Mouse (Mus musculus) hindbrain, embryonic 13.5 days (tissue): ENCODE results near the gene Ckb. TPM values are rescaled to one million over a fixed set of nuclear protein-coding genes. Genes with fewer than 3 reads are reported as not detected.

Source experiments
- ATAC-seq: fragments of 200-750 bp; cut with Nextera tagmentation; 2 replicates; pipeline ENCODE4 v1.8.0; 2017; ENCODE audit warnings: moderate TSS enrichment; ENCODE audit not compliant: low FRiP score
- H3K27ac ChIP-seq: fragments of 300-500 bp; sonication (generic); 2 replicates; pipeline ENCODE4 v1.5.1; 2015; ENCODE audit warnings: inconsistent platforms, mild to moderate bottlenecking, moderate library complexity
- H3K27me3 ChIP-seq: fragments of 300-500 bp; sonication (generic); 2 replicates; pipeline ENCODE4 v1.6.1; 2015; ENCODE audit warnings: mild to moderate bottlenecking, inconsistent platforms
- H3K36me3 ChIP-seq: fragments of 300-500 bp; sonication (generic); 2 replicates; pipeline ENCODE4 v1.6.1; 2015; ENCODE audit warnings: mild to moderate bottlenecking, inconsistent platforms
- H3K4me1 ChIP-seq: fragments of 300-500 bp; sonication (generic); replicated peaks from 2 replicates; pipeline ENCODE4 v1.6.1; 2015; ENCODE audit warnings: inconsistent platforms
- H3K4me2 ChIP-seq: fragments of 300-500 bp; sonication (generic); 2 replicates; pipeline ENCODE4 v1.6.1; 2015; ENCODE audit warnings: inconsistent platforms, mild to moderate bottlenecking, moderate library complexity
- H3K4me3 ChIP-seq: fragments of 300-500 bp; sonication (generic); 2 replicates; pipeline ENCODE4 v1.5.1; 2015; ENCODE audit warnings: mild to moderate bottlenecking, inconsistent platforms
- H3K9ac ChIP-seq: fragments of 300-500 bp; sonication (generic); 2 replicates; pipeline ENCODE4 v1.6.1; 2015; ENCODE audit warnings: mild to moderate bottlenecking, inconsistent platforms
- H3K9me3 ChIP-seq: fragments of 300-500 bp; sonication (generic); 2 replicates; pipeline ENCODE4 v1.6.1; 2016; ENCODE audit warnings: inconsistent platforms
- WGBS: fragments of 180-500 bp; shearing (Covaris S2); methylation state at CpG from one replicate; pipeline ENCODE4 v1.1.7; 2015; 5-methylcytosine and 5-hydroxymethylcytosine counted together
- polyA plus RNA-seq: library from polyadenylated mRNA; unstranded; fragments of >200 nt; fragmentation: Nextera tagmentation; extraction: Ambion mirVana; gene quantifications from 2 replicates; pipeline ENCODE4 v1.2.1, GENCODE M21; 2015

The Ckb gene
- polyA plus RNA-seq, 1 experiment from 2014 or later, result 1,703 TPM

DNA sequence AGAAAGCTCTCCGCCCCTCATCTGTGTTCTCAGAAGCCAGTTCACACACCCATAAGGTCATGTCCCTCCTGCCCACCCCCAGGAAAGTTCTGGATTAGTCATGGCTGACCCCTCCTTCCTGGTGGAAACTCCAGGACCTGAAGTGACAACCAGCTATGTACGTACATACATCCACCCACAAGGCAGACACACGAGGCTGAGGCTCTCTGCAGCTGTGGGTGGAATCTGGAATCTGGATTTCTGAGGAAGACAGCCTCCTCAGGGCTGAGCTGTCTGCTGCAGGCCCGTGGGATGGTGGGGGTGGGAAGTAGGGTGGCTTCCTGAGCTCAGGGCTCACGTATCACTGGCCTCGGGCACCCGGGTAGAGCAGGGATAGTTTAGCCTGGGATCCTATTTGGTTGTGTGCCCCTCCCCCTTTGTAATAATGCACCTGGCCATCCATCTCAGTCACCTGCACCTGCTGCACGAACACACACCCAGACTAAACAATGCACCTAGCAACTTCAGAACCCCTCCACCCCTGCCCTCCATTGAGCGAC, 28.9 kb upstream of the Ckb start:
- no peak overlapping the region for H3K27ac ChIP-seq
- peak overlapping the region; percentile 10; the same call in 1 of the 2 replicates for H3K9ac ChIP-seq
- H3K36me3 ChIP-seq, result peaks cover 2% of the 10 kb centered on the region; the same call in 1 of the 2 replicates
- H3K4me2 ChIP-seq, result no peak overlapping the region
- no peaks in the 10 kb centered on the region for H3K27me3 ChIP-seq
- H3K4me1 ChIP-seq, result peaks cover 17% of the 10 kb centered on the region
- no peaks in the 10 kb centered on the region for H3K9me3 ChIP-seq
- H3K4me3 ChIP-seq, result no peak overlapping the region
- 72% methylated on average over 9 of the region's 9 CpGs for WGBS
- no peak for ATAC-seq

DNA sequence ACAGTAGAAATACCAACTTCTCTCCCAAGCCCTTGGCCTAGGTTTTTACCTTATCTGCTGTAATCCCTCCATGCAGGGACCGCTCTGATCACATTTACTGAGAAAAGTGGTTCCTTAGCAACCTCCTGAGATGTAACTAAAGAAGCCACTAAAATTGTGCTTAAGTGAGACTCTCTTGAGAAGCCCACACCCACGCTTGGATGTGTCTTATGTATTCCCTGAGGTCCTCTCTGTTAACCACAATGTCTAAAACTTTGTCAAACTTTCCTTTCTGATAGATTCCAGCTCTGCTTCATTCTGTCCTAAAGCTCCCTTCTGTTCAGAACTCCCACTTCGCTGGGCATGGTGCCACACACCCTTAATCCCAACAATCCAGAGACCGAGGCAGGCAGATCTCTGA, 27.4 kb upstream of the Ckb start:
- Histone ChIP-seq H3K4me3 (no peak overlapping the region), H3K36me3 (no peaks in the 10 kb centered on the region), H3K4me2 (no peak overlapping the region), H3K27ac (no peak overlapping the region), H3K9me3 (no peaks in the 10 kb centered on the region), H3K9ac (no peak overlapping the region), H3K27me3 (no peaks in the 10 kb centered on the region), H3K4me1 (peaks cover 24% of the 10 kb centered on the region)
- WGBS, result 89% methylated on average over 4 of the region's 4 CpGs
- no peak for ATAC-seq

DNA sequence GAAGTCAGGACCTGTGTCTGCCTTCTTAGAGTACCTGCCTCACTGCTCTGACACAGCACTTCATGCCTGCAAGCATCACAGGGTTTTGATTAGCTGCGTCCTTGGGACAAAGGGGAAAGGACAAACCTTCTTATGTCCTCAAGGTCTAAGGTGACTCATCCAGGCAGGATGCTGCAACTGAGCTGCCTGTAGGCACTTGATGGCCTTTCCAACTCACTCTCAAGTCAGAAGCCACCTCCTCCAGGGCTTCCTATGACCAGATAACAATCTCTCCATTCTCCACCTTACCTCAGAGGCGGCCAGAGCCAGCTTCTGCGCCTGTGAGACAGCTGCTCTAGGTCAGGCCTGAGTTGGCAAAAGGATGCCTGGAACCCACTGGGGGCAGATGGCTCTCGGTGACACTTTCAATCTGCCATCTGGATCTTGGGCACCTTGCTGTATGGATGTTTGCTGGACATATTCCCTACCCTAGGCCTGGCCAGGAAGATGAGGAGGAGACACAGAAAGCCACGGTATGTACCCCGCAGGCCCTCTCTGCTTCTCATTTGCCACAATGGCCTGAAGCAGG, 26.3 kb upstream of the Ckb start:
- 58% methylated on average over 6 of the region's 6 CpGs for WGBS
- Histone ChIP-seq H3K9me3 (no peaks in the 10 kb centered on the region), H3K27me3 (no peaks in the 10 kb centered on the region), H3K4me1 (peaks cover 32% of the 10 kb centered on the region), H3K4me2 (no peak overlapping the region), H3K4me3 (no peak overlapping the region), H3K27ac (no peak overlapping the region; the same call in 1 of the 2 replicates), H3K36me3 (no peaks in the 10 kb centered on the region), H3K9ac (peak overlapping the region; percentile 53; the same call in 1 of the 2 replicates)
- ATAC-seq, result no peak

DNA sequence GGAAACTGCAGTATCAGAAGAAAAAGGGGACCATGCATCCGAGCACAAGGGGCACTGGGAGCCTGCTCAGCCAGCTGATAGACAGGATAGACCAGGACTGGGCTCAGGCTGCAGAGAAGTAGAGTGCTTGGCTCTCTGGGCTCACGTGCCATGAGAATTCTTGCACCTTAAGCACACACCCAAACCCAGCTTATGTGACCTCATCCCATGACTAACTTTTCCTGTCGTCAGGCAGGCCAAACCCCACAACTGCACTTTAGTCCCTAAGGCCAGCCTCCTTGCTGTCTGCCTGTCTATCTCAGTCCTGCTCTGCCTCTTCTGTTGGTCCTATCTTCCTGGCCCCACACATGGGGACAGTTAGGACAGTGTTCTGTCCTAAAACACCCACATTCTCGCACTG, 25.6 kb upstream of the Ckb start:
- ATAC-seq, result no peak
- H3K9ac ChIP-seq, result no peak overlapping the region

DNA sequence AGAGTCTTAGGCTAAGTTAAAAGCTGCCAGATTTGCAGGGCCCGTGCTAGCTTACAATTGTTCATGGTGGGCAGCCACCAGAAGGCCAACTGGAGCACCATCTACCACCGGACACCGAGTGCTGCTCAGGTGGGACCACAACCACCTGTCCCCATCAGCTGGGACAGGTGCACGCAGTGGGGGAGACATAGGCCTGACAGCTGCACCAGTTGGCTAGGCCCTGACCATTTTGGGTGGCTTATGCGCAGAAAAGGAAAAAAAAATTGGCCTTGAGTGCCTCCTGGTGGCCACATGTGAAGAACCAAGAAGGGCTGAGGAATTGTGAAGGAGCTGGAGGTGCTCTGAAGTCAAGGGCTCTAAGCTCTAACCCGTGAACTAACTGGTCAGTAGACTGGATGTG, 24.1 kb upstream of the Ckb start:
- 19% methylated on average over 6 of the region's 6 CpGs for WGBS
- Histone ChIP-seq H3K4me3 (no peak overlapping the region), H3K4me1 (peaks cover 54% of the 10 kb centered on the region), H3K9ac (peak overlapping the region; percentile 60; the same call in 1 of the 2 replicates), H3K27me3 (no peaks in the 10 kb centered on the region), H3K36me3 (no peaks in the 10 kb centered on the region), H3K9me3 (no peaks in the 10 kb centered on the region), H3K27ac (peak overlapping the region; percentile 93), H3K4me2 (no peak overlapping the region)
- ATAC-seq, result no peak

More for the DNA sequence above, 25.6 kb upstream of the Ckb start:
- no peak overlapping the region for H3K27ac ChIP-seq
- no peak overlapping the region for H3K4me3 ChIP-seq
- H3K9me3 ChIP-seq, result no peaks in the 10 kb centered on the region
- 62% methylated on average over 4 of the region's 4 CpGs for WGBS
- no peaks in the 10 kb centered on the region for H3K36me3 ChIP-seq
- no peak overlapping the region for H3K4me2 ChIP-seq
- H3K27me3 ChIP-seq, result no peaks in the 10 kb centered on the region
- peaks cover 40% of the 10 kb centered on the region for H3K4me1 ChIP-seq

DNA sequence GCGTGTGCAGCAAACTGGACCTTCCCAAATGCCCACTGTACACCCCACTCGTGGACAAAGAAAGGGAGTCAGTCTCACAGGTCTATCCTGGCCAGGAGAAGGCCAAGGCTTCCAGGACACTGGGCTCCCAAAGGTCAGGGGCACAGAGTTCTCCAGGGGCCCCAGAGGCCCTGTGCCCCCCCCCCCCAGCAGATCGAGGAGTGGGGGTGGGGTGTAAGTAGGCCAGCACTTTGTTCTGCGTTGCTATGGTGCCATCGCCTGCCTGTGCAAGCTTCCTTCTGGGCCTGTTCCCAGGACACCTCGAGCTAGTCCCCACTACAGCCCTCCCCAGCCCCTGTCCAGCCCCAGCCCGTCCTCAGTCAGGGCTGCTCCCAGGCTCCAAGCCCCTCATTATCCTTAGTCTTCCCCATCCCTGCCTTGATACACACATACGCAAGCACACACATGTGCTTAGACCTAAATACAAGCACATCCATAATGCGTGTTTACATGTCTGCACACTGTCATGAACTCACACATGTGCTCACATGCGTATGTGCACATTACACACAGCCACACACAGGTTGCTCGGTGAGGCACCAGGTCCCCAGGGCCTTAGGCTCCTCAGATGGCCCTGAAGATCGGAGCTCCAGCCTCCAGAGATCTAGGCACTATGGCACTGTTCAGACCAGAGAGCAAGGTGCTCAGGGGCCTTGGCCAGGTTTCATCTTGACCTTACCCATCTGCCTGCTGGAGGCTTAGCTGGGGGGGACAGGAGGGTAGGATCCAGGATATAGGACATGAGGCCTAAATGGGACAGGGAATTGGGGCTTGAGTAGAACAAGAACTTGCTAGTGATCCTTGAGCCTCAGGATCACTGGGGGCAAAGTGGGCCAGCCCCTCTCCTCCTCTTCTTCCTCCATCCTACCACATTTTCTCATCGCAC, 23.0 kb upstream of the Ckb start:
- ATAC-seq, result peak; percentile 55
- H3K4me1 ChIP-seq, result peaks cover 64% of the 10 kb centered on the region
- H3K27ac ChIP-seq, result peak overlapping the region; percentile 93
- H3K9me3 ChIP-seq, result no peaks in the 10 kb centered on the region
- H3K9ac ChIP-seq, result peak overlapping the region; percentile 60; the same call in 1 of the 2 replicates
- H3K27me3 ChIP-seq, result no peaks in the 10 kb centered on the region
- peak overlapping the region; percentile 31 for H3K4me2 ChIP-seq
- no peaks in the 10 kb centered on the region for H3K36me3 ChIP-seq
- H3K4me3 ChIP-seq, result no peak overlapping the region
- 23% methylated on average over 13 of the region's 13 CpGs for WGBS

DNA sequence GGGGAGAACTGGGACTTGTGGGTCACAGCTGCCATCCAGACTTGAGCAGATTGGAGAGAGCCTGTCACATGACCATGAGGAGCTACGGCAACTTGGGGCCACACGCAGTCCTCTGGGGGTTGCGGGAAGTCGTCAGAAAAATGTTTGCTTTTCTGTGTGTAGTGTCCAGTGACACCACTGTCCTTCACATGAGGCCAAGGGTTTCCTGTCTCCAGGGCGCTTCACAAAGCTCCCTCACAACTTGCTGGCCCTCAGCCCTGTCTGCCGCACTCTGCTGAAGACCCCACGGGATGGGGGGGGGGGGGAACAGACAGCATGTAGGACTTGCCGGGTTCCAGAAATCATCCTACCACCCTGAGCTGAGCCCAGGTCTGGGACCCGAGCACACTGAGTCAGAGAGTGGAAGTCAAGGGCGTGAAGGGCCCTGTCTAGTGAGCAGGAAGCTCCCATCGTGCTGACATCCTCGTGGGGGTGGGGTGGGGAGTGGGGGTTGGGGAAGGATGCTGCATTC, 22.2 kb upstream of the Ckb start:
- Histone ChIP-seq H3K9ac (peak overlapping the region; percentile 60), H3K27me3 (no peaks in the 10 kb centered on the region), H3K27ac (peak overlapping the region; percentile 93), H3K36me3 (no peaks in the 10 kb centered on the region), H3K4me3 (no peak overlapping the region), H3K9me3 (no peaks in the 10 kb centered on the region), H3K4me2 (peak overlapping the region; percentile 31), H3K4me1 (peaks cover 71% of the 10 kb centered on the region)
- peak; percentile 38 for ATAC-seq
- WGBS, result 3% methylated on average over 12 of the region's 12 CpGs

DNA sequence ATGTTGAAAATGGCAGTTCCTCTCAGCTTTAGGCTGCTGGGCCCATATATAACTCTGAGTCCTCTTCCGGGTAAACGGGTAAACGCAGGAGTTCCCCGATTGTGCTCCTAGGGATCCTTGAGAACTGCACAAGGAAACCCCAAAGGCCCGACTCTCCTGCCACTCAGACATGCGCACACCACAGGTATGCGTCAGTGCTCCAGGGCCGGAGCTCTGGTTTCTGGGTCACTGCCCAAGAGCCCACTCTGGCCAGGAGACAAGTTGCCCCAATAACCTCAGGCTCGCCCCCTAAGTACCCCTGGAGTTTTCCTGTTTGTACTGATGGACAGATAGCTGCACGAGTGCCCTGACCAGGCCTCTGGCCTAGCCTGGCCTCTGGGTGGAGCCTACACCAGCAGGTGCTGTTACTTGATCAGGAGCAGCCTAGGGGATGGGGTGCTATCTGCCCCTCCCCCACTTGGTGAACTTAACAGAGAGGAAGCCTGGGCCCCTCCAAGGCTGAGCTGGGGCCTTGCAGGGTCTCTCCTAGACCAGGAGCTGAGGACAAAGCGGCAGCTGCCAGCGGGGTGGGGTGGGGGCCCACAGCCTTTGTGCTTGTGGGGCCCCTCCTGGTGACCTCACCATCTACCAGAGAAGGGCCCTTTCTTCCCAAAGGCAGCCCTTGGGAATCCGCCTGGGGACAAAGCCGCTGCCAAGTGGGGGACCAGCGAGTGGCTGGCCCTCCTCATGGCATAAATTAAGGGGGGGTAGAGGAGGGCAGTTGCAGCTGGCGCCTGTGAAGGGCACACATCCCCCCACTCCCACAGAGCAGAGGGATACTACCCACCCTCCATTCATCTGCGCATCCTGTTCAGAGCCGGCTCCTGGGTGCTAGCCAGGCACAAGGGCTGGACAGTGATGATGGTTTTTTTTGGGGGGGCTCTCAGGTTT, 21.5 kb upstream of the Ckb start:
- 5% methylated on average over 18 of the region's 18 CpGs for WGBS
- Histone ChIP-seq H3K27ac (peak overlapping the region; percentile 93), H3K4me3 (no peak overlapping the region), H3K9ac (peak overlapping the region; percentile 60), H3K9me3 (no peaks in the 10 kb centered on the region), H3K4me1 (peaks cover 69% of the 10 kb centered on the region), H3K36me3 (no peaks in the 10 kb centered on the region), H3K4me2 (peak overlapping the region; percentile 31), H3K27me3 (no peaks in the 10 kb centered on the region)
- peak; percentile 84 for ATAC-seq

DNA sequence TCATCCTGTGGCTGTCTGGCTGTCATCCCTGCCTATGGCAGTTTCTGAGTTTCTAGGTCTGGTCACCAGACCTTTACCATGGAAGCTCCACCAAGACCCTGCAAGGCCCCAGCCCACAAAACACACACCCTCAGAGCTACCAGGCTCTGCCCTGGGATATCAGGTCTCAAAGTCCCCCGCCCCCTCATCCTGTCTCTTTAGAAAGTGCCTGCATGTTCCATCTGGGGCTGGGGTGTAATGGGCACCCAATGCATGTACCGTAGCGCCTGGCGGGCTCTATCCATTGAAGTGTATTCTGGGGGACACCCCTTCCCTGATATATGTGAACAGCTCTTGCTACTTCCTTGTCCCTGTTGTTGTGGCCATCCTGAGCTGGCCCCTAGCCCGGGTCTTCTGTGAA, 20.8 kb upstream of the Ckb start:
- peak overlapping the region; percentile 60; the same call in 1 of the 2 replicates for H3K9ac ChIP-seq
- ATAC-seq, result no peak
- H3K4me2 ChIP-seq, result no peak overlapping the region

DNA sequence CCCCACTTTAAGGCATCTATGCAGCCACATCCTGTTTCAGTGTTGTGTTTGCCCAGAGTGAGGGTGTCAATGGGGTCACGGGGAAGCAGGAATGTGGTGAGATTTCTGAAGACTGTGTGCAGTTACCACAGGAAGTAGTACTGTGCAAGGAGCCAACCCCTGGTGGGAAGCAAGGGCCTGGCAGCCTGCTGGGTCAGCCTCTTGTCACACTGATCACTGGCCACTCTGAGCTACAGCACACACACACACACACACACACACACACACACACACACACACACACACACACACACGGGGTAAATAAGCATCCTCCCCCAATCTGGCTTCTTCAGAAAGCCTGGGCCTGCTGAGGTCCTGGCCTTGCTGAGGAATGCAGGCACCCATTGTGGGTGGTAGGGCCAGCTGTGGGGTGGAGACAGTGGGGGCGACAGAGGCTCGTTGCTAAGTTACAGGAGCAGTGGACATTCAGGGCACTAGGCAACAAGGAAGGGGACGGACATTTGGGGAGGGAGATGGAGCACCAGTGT, 19.3 kb upstream of the Ckb start:
- 0 out of 2 replicates have a peak, but pooled peaks have one; percentile 18 for ATAC-seq
- Histone ChIP-seq H3K36me3 (no peaks in the 10 kb centered on the region), H3K4me3 (no peak overlapping the region), H3K27ac (peak overlapping the region; percentile 93), H3K4me1 (peaks cover 87% of the 10 kb centered on the region), H3K4me2 (no peak overlapping the region), H3K9me3 (no peaks in the 10 kb centered on the region), H3K27me3 (no peaks in the 10 kb centered on the region), H3K9ac (0 out of 2 replicates have a peak overlapping the region, but pooled peaks have one; percentile 24)
- 0% methylated on average over 4 of the region's 5 CpGs for WGBS

More for the DNA sequence above, 20.8 kb upstream of the Ckb start:
- Histone ChIP-seq H3K36me3 (no peaks in the 10 kb centered on the region), H3K4me3 (no peak overlapping the region), H3K27me3 (no peaks in the 10 kb centered on the region), H3K4me1 (peaks cover 73% of the 10 kb centered on the region), H3K27ac (peak overlapping the region; percentile 93), H3K9me3 (no peaks in the 10 kb centered on the region)
- 64% methylated on average over 5 of the region's 5 CpGs for WGBS

DNA sequence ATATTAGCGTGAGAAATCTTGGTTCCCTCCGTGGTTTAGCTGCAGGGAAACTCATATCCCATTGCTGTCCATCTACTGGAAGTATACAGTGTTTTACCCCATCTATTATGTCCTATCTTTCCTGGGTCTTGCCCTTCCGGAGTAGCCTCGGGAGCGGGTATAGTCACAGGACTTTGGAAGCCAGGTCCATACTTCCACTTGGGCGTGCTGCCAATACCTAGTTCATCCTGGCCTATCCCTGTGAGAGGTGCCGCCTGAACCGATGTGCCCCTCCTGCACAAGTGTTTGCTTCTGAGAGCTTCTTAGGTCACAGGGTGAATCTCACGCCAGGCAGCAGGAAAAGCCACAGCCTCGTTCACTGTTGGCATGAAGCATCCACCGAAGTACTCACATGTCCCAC, 17.3 kb upstream of the Ckb start:
- Histone ChIP-seq H3K4me1 (peaks cover 68% of the 10 kb centered on the region), H3K27me3 (no peaks in the 10 kb centered on the region), H3K9me3 (no peaks in the 10 kb centered on the region), H3K36me3 (no peaks in the 10 kb centered on the region), H3K9ac (no peak overlapping the region), H3K4me2 (no peak overlapping the region), H3K27ac (no peak overlapping the region), H3K4me3 (no peak overlapping the region)
- 82% methylated on average over 11 of the region's 11 CpGs for WGBS
- no peak for ATAC-seq
